Mouse (Mus musculus) neural tube, postnatal 0 days (tissue): ENCODE measurements around the gene Hey2. TPM values are rescaled to one million over a fixed set of nuclear protein-coding genes. Genes with fewer than 3 reads are reported as not detected.

Experiments
- polyA plus RNA-seq: library from polyadenylated mRNA; unstranded; fragments of >200 nt; fragmentation: Nextera tagmentation; extraction: Ambion mirVana; gene quantifications from 2 replicates; pipeline ENCODE4 v1.2.1, GENCODE M21; 2015

Hey2 gene
- 14.4 and 15.5 TPM in 2 replicates for polyA plus RNA-seq

DNA sequence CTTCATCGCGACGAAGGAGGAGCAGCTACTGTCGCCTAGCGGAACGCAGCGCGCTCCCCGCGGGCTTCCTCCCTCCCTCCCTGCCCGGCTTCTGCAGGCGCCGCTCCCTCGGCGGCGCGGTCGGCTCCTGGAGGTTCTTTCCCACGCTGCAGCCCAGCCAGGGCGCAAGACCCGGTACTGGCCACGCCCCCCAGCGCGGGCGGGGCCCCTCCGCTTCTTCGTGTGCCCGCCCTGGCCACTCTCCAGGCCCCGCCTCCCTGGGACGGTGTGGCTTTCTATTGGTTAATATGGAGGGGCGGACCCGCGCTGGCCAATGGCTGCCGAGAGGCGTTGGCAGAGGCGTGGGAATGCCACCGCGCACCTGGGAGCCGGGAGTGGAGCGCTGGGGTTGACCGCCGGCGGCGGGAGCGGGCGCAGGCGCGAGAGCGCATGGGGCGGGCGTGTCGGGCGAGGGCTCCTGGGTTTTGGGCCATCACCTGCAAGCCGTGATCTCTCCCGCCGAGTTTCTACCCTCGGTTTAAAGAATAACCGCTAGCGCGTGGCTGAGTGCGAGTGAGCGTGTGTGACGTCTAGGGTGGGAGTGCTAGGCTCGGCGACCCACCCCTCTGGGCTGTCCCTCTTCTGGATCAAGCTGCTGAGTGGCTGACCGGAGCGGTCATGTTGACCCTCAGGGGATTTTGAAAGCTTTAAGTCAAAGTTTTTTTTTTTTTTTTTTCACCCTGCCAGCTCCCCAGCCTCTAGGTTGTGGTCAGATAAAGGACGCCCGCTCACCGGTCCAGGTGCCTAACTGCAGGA lies at the start of gene Hey2:
Gene Hey2 (minus strand): TSS at position 159 of the 795 bp plus-strand sequence.

DNA sequence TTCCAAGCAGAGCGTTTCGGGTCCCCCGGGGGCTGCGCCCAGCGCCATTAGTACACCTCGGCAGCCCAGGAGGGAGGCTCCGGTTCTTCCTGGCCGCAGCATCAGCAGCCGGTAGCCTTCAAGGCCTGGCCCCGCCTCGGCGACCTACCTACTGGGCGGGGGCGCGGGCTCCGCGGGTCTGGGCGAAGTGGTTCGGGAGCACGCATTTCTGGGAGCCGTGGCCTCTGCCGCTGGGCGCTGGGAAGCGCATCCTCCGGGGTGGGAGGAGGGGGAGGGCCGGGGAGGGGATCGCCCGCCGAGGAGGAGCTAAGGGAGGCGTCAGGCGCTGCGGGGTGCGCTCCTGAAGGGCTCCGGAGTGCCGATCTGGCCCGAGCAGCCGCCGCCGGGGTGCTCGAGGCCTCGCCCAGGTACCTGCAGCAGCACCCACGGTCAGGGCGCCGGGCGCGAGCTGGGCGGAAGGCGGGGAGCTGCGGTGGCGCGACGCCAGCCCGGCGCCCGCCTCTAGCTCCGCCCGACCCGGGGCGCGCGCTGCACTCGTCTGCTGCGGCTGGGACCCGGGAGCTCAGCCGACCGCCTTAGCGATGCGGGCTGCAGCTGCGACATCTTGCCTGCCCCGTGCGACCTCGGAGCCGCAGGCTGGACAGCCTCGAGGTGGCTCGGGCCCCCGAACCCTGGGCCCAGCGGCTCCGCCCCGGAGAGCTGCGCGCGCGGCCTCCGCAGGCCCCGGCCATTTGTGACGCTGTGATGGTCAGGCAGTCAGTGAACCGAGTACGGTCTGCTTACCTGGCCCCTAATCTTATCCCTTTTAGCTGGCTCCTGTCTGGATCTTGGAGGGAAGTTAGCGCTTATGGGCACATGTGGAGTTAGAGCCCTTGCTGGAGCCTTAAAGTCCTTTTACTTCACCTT lies 39.7 kb downstream of the Hey2 start, which contains the start of gene Ncoa7:
Gene Ncoa7 (minus strand): TSS at position 646 of the 906 bp plus-strand sequence.

Other genes starting within 250 kb of the Hey2 start
- gene Trmt11, start 242.1 kb downstream of the Hey2 start, polyA plus RNA-seq, result 15.6 and 16.8 TPM in 2 replicates
- 18.5 and 18.9 TPM in 2 replicates for gene Hint3, start 213.2 kb downstream of the Hey2 start, polyA plus RNA-seq
- 28.5 and 29.2 TPM in 2 replicates for gene Ncoa7, start 39.5 kb downstream of the Hey2 start, polyA plus RNA-seq